Mouse (Mus musculus): ENCODE data around the gene Sh3bp5l.
A peak's percentile ranks its signal among the peaks of the same experiment; 100 is the strongest.
"Not testable (repeated sequence)": the region's sequence is repeated elsewhere in the genome, so short reads cannot be mapped to it uniquely, and the experiment has no call there.

Gene Sh3bp5l

DNA sequence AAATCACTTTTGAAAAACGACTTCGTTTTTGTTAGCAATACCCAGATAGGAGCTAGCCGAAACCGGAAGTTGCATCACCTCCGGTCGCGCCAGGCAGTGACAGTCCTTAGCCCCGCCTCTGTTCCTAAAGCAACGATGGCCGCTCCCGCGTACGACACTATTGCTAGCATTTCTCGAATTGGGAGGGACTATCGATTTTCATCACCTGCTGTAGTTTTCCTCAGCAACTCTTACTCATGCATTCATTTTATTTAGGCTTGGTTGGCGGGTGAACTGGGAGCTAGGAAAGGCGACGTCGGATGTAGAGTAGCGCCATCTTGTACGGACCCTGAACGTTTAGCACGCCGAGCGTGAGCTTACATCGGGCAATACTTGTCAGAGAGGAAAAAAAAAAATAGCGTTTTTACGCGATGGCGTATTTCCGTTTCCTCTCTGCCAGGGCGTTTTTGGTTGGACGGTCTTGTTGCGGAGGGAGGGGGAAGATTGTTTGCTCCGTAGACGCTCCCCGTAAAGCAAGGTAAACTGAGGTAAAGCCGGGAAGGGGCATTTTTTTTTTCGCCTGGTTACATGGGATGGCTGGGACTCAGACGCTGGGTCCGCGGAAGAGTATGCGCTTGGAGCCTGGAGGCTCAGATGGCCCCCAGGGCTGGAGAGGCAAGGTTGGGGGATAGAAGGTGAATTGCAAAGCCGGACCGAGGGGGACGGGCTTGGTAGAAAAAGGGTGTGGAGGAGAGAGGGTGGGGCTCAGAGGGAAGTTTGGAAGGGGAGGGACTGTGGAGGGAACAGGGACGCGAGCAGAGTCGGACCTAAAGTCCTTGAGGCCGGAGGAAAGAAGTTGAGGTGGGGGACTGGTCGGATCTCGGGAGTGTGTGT, at the start of gene Sh3bp5l, which contains the start of gene Zfp672:
Gene Sh3bp5l, plus strand, starts transcription at position 449 of the 873 bp plus-strand sequence.
Gene Zfp672, minus strand, starts transcription at position 64 of the 873 bp plus-strand sequence.
- peak; percentile 92 for DNase-seq (ENCODE audit: low read depth)

GRCm38 (mm10) chr11:58281970-58282496, 48.5 kb upstream of the Sh3bp5l start:
- no peak for DNase-seq (ENCODE audit: low read depth)

- DNase-seq (ENCODE audit: low read depth) = no peak
These were observed 48.0 kb upstream of the Sh3bp5l start for GRCm38 (mm10) chr11:58282518-58282917.

DNA sequence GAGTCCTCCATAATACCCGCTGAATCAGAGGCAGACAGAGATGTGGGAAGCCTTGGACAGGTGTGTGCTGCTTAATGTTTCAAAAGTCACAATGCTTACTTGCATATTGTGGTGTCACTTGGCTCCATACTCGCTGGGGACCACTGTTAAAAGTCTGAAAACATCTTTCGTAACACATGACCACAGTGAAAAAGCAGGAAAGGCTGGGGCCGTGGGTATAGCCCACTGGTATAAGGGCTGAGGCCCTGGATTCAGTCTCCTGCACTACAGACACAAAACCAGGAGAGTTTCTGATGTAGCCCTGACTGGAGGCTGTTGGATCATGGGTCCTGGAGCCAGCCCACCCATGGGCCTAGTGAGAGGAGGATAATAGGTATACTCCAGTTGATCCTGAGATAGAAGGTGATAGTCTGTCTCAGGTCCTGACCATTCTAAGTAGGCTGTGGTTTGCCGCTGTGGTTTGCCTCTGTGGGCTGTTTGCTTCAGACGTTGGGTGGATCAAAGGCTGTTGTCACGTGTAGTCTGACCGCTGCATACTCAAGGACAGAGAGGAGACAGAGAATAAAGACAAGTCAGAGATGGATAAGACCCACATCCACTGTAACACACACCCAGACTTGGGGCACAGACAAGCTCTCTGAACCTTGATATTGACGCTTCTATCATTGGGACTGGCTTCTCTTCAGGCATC, 40.4 kb upstream of the Sh3bp5l start:
- DNase-seq (ENCODE audit: low read depth) = no peak

DNA sequence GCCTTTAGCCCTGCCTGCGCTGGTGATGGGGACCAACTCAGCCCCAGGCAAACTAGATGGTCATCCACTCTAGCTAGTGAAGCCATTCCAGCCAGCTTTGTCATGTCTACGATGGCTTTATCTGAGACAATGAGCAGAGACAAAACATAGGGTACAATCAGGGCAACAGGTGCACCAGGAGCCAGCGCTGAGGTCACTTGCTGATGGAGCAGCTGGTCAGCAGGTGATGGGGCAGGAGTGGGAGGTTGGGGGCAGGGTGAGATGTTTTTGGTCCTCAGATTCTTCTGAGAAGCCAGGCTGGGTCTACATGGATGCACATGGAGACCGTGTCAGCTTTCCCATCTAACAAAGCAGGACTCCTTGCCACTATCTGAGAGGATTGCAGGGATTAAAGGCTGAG, 39.7 kb upstream of the Sh3bp5l start:
- DNase-seq (ENCODE audit: low read depth) = no peak

DNA sequence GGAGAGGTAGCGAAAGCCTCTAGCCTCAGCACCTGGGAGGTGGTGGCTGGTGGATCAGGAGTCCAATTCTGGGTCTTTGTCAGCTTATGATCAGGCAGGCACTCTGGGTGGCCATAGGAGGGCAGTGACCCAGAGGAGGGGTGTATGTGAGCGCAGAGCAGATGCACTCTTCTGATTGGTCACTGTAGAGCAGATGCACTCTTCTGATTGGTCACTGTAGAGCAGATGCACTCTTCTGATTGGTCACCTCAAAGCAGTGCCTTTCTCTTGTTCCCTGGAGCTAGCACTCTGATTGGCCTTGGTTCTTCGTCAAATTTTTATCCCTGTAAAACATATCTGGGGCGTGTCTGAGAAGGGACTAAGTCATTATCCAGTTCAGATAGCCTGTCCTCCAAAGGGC, 37.7 kb upstream of the Sh3bp5l start:
- DNase-seq (ENCODE audit: low read depth) = no peak

DNA sequence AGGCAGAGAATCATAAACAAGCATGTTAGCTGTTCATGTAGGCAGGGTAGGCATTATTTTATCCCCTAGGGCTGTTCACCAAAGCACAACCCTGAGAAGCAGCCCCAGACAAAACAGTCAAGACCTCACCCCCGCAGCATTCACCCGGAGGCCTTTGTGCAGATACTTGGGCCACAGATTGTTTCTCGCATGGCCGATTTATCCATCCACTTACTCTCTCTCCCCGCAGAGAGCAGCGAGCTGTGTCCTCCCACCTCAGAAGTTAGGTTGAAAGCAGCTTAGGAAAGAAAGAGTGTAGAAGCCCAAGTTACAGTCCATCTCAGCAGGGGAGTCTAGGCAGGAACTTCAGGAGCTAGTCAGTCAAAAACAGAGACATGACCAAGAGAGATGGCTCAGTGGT, 33.1 kb upstream of the Sh3bp5l start:
- DNase-seq (ENCODE audit: low read depth) = no peak

DNA sequence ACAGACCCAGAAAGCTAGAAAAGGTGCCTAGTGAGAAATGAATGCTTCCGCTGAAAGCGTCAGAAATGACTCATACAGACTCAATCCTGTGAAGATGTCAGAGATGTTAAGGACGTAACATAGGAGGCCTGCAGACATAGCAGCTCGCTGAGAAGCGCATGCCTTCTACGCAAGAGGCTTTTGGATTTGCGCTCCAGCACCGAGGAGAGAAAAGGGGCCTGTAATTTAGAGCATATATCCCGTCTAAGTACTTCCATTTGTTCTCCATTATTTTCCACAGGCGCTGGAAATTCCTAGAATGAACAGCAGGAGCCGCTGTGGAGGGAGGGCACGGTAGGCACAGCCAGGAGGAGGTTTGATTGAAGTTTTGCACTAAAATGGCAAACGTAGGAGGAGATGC, 29.5 kb upstream of the Sh3bp5l start:
- DNase-seq (ENCODE audit: low read depth) = peak; percentile 60

- peak; percentile 97 for DNase-seq (ENCODE audit: low read depth)
These were observed 28.4 kb upstream of the Sh3bp5l start for GRCm38 (mm10) chr11:58301837-58302754.

- DNase-seq (ENCODE audit: low read depth) = no peak
These were observed 27.6 kb upstream of the Sh3bp5l start for GRCm38 (mm10) chr11:58302774-58303445.

- DNase-seq (ENCODE audit: low read depth) = no peak
These were observed 26.9 kb upstream of the Sh3bp5l start for GRCm38 (mm10) chr11:58303594-58303993.

DNA sequence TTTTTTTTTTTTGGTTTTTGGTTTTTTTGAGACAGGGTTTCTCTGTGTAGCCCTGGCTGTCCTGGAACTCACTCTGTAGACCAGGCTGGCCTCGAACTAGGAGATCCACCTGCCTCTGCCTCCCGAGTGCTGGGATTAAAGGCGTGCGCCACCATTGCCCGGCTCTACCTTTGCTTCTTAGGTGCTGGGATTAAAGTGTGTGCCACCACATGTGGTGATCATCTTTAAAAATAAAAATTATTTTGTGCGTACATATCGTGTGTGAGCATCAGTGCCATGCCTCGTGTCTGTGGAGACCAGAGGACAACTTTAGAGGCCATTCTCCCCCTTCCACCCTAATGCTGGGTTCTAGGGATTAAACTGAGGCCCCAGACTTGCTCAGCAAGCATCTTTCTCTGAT, 25.2 kb upstream of the Sh3bp5l start:
- DNase-seq (ENCODE audit: low read depth) = not testable (repeated sequence)

GRCm38 (mm10) chr11:58306860-58307308, 23.6 kb upstream of the Sh3bp5l start, which contains the start of gene Zfp692:
Gene Zfp692, plus strand, starts transcription at chr11:58307069.
- DNase-seq (ENCODE audit: low read depth) = peak; percentile 62

DNA sequence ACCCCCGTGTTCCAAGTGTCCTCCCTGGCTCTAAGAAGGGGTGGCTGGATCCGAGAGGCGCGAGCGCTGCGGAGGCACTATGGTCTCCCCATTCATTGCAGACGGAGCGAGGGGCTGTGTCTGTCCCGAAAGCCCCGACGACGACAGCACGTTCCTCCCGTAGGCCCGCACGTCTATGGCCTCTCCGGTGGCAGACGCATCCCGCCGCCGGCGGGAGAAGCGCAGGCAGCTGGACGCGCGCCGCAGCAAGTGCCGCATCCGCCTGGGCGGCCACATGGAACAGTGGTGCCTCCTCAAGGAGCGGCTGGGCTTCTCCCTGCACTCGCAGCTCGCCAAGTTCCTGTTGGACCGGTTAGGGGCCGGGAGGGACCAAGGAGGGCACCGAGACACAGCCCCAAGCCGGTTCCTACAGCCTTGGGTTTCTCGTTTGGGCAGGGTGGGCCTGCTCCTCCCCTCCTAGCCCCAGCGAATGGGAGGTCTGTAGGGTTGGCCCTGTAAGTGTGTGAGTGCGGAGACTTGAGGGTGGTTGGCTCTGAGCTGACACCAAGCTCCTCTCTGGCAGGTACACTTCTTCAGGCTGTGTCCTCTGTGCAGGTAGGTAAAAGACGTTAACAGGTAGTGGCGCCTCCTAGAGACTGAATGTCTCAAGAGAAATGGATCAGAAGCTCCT, 23.0 kb upstream of the Sh3bp5l start:
- DNase-seq (ENCODE audit: low read depth) = no peak

DNA sequence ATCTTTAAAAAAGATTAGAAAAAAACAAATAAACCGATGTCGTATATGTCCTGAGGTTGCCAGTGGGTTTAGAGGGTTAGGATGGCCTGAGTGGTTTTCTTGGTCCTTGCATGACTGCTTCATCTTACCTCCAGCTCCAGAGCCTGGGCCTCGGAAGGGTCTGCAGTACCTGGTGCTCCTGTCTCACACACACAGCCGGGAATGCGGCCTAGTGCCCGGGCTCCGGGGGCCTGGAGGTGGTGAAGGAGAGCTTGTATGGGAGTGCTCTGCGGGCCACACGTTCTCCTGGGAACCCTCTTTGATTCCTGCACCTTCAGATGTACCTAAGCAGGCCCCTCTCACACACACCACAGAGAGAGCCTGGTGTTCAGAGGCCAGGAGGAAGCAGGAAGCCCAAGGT, 21.9 kb upstream of the Sh3bp5l start:
- no peak for DNase-seq (ENCODE audit: low read depth)

GRCm38 (mm10) chr11:58314069-58314468, 16.5 kb upstream of the Sh3bp5l start:
- DNase-seq (ENCODE audit: low read depth) = no peak

GRCm38 (mm10) chr11:58315536-58316168, 14.9 kb upstream of the Sh3bp5l start:
- no peak for DNase-seq (ENCODE audit: low read depth)

DNA sequence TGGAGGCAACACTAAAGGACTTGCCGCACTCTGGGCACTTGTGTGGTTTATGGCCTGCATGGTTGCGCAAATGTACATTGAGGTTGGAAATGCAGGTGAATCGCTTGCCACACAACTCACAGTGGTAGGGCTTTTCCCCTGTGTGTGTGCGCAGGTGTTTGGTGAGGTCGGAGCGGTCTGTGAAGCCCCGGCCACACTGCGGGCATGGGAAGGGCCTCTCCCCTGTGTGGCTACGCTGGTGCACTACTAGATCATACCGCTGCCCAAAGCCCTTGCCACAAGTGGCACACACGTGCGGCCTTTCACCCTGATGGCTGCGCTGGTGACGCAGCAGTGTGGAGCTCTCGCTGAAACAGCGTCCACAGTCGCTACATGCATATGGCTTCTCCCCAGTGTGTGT, 14.2 kb upstream of the Sh3bp5l start:
- DNase-seq (ENCODE audit: low read depth) = no peak

DNA sequence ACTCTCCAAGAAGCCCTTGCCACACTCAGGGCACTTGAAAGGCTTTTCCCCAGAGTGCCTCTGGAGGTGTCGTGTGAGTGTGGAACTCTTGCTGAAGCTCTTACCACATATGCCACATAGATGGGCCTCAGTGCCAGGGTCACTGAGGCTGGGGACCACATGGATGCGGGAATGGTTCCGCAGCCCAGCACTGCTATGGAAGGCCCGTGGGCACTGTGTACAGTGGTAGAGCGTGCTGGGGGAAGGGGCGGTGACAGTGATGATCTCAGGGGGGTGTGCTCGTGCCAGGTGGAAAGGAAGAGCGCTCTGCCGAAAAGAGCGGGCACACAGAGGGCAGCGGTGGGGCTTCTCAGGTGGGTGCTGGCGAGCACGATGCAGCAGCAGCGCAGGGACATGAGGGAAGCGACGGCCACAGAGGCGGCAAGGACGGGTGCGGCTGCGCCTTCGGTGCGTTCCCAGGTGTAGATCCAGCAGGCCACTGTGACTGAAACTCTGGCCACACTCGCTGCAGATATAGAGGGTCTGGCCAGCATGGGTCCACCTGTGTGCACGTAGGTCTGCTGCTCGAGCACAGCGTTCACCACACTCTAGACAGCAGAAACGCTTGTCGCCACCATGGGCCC, 13.6 kb upstream of the Sh3bp5l start:
- DNase-seq (ENCODE audit: low read depth) = no peak
